Mouse (Mus musculus) spleen, postnatal 4 days (tissue): ENCODE measurements around the gene Dgcr6.
"Not testable (repeated sequence)": the region's sequence is repeated elsewhere in the genome, so short reads cannot be mapped to it uniquely, and the experiment has no call there.

Experiments used
- DNase-seq, 2 experiments: peaks; one replicate each; pipeline ENCODE4 v3.0.0; 2022; ENCODE audit warnings: low spot score in 2 of 2

The Dgcr6 gene

DNA sequence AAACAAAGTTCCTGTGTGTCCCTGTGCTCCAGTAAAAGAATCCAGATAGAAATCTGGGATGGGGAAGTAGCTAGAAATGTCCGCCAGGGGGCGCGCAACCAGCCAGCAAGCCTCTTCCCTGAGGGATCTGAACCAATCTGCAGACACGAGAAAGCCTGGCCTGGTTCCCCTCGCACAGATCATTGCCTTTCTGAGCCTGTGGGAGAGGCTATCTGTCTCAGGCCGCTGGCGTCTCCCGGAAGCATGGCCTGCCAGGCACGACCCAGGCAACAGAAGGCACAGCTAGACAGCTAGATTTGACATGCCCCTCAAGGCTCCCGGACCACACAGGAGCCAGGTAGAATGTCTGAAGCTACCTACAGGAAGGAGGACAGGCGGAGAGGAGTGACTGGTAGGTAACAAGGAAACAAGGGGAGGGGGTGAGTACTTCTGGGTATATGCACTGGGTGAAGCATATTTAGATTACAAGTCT, at the start of gene Dgcr6:
Dgcr6 (plus strand) TSS at position 130 of the 472 bp plus-strand sequence.
- peak; percentile 52 to 85 for DNase-seq

DNA sequence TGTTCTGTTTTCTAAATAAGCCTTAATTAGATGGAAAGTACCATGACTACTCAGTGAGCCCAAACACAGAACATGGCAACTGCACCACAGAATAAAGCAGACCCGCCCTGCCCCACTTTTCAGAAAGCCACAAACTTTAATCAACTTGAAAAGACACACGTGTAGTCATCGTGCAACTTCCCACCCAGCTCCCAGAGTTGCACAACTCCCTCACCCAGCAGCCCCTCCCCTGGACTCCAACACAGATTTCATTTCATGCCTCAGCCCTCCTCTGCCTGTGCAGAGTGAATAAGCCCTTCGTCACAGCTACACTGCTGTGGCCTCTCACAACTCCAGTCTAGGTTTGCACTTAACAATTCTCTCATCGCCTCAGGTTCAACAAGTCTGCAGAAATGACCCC, 48.1 kb upstream of the Dgcr6 start:
- no peak for DNase-seq

DNA sequence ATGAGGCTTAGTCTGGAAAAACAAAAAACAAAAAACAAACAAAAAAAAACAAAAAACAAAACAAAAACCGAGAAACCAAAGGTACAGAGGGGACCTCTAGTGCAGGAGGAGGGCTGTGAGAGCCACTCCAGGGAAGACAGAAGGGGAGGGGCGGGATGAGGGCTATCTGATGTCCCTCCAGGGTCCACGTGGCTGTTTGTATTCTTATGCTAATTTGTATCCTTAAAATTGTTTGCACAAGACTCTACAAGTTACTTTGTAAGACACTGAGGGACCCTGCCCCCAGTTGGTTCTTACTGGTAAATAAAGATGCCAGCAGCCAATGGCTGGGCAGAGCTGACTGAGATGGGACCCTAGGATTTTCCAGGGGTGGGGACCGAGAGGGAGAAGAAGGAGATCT, 45.6 kb upstream of the Dgcr6 start:
- DNase-seq, result no peak

DNA sequence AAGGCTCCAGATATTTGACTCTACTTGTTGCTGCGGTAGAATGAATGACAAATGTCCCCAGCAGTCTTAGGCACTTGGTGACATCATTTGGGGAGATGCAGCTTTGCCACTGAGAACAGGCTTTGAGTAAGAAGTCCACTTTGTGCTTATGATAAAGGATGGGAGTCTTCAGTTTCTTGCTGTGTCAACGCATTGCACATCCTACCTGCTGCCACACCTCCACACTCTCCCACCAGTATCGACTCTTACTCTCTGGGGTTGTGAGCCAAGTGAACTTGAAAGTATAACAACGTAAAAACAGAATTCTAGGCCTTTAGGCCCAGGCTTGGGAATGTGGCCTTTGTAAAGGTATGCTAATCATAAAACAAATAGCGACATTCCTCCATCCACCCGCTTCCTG, 41.6 kb upstream of the Dgcr6 start:
- no peak for DNase-seq

DNA sequence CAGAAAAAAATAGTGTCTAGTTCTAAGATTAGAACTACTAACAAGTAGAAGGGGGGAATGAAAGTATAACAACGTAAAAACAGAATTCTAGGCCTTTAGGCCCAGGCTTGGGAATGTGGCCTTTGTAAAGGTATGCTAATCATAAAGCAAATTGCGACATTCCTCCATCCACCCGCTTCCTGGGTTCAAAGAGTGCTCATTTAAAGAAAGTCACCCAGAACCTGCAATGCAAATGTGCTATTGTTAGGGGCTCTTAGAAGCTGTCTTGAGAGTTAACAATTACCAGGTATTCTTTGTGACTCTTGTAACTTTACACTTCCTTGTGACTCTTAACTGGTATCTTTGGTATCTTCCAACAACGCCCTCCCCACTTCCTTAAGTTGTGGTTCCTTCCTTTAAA, 36.2 kb upstream of the Dgcr6 start:
- not testable (repeated sequence) for DNase-seq

DNA sequence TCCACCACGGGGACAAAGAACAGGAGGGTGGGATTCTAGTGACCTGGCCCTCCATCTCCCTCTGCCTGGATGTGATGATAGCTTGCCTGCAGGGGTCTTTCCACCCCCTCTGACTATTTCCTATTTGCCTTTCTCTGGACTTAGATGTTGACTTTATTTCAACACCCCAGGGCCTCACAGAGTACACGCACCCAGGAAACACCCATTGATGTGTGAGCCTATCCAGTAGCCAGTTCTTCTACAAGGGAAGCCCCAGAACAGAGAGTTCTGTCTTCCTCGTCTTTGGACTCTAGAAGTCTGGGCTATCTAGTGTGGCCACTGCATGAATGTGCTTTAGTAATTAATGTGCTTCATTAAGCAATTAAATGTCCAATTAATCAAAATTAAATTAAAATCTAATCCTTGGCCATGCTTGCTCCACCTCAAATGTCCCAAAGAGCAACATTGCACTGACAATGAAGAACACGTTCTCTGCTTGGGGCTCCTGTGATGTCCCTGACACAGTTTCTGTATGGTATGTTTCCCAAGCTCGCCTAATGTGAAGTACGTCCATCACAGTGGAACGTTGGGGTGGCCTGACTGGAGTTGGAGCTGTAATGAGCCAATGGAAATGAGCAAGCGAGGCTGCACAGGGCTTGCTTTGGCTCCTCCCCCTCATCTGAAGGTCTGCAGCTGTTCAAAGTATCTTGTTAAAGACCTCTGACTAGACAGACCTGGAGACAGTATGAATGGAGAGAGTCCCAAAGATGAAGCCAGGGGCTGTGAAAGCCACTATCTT, 29.7 kb upstream of the Dgcr6 start:
- DNase-seq, result no peak

DNA sequence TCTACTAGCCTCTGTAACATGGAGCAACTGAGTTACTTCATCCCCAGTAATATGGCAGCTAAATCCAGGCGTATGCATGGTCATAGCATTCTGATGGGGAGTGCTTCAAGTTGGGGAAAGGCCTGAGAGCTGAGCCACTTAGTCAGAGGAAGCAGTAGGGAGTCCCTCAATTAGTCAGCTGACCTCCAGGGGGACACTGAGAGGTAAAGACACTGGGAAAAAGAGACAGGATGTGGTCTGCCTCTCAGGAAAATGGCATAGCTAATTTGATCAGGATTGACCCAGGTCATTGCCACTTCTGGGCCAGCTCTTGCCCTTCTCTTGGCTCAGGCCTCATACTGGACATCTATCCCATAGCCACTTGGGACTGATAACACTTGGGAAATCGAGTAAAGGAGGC, 25.3 kb upstream of the Dgcr6 start:
- DNase-seq, result no peak

DNA sequence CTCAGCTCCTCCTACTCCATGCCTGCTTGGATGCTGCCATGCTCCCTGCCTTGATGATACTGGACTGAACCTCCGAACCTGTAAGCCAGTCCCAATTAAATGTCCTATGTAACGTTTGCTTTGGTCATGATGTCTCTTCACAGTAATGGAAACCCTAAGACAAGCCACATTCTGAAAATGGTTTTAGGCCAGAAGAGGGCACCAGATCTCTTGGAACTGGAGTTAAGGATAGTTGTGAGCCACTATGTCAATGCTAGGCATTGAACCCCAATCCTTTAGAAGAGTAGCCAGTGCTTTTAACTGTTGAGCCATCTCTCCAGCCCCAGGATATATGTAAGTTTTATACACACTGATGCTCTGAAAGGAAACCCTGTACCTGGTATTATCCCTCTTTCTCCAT, 20.9 kb upstream of the Dgcr6 start:
- no peak for DNase-seq

DNA sequence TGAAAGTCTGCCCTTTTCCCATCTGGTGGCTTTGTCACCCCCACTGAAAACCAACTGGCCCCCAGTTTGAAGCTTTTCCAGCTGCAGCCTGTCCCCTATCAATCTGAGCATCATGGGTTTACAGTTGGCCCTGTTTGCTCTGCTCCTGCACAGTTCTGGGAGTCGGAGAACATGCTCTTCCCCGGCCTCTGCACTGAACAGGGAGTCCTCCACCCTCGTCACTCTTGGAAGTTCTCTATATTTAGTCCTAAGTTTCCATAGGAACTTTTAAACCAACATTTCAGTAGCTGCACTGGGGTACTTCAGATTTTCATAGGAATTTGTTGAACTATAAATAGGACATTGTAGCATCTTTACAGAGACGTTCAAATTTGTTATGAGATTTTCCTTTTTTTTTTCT, 19.4 kb upstream of the Dgcr6 start:
- DNase-seq, result no peak

DNA sequence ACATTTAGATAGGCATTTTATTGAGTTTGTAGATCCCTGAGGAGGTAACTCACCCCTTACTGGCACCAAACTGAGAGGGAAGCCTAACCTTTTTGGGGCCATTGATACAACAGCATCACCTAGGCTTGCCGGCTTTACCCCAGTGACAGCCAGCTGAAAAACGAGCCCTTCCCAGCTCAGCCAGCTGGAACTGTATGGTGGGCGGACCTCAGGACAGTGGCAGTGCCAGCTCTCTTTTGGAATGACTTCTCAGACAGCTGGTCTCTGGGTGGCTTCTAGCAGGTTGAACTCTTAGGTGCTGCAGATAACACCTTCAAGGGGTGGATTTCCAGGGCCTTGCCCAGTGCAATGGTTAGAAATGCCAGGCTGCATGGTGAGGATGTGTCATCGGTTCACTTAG, 18.4 kb upstream of the Dgcr6 start:
- DNase-seq, result no peak

DNA sequence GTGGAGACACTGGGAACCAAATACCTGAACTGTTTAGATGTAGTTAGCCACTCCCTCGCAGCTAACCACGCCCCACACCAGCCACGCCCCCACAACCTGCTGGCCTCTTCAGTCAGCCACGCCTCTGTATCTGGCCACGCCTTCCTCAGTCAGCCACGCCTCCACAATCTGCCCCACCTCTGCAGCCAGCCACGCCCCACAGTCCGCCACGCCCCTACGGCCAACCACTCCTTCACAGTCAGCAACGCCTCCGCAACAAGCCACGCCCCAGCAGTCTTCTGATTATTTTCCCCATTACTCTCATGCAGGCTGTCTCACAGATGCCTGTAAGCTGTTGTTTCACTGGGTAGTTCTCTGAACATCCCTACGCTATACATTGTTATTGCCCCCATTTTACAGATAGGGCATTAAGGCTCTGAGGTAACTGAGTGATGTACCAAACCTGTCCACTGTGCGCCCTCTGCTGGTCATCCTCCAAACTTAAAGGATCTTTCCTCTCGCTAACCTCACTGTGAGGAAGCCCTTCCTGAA, 16.2 kb upstream of the Dgcr6 start:
- DNase-seq, result peak; percentile 84 to 89

DNA sequence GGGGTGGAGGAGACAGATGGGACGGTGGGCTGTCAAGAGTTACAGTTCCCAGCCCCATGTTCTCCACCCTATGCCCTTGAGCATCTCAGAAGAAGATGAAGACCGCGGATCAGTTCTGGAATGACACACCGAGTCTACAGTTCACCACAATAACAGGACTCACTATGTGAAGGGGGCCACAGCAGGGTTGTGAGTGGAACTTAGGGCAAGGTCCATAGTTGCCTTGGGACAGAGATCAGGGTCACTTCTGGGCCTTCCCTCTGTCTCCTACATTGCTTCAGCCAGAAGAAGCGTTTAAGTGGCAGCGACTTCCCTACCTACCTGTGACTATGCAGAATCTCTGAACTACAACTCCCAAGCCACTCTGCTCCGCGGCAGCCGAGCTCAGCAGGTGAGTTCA, 15.6 kb upstream of the Dgcr6 start:
- no peak for DNase-seq

DNA sequence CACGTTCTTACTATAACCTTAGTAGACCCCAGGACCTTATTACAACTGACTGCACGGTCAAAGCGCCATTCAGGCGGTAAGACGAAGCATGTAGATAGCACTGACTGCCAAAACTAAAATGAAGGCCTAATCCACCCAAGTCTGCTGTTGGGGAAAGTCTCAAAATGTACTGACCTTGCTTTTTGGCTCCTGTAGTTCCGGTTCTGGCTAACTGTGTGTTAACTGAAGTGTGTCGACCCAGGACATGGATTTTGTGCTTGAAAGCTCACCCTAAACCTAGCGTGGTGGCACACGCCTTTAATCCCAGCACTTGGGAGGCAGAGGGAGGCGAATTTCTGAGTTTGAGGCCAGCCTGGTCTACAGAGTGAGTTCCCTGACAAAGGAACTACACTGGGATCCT, 7.7 kb upstream of the Dgcr6 start:
- no peak for DNase-seq

DNA sequence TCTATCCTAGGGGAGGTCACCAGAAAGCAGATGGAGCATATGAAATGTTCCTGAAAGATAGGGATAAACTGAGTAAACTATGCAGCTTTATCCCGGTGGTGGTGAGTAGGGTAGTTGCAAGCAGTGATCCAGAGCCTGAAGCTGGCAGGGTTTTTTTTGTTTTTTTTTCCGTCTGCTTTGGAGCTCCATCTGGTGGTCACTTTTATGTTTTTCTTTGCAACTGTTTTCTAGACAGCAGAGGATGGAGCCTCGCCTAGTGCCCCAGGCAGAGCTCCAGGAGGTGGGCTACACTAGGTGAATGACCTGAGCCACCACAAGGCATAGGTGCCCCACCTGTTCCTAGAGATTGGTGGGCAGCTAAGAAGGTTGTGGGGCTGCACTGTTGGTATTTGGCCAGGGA, 5.0 kb upstream of the Dgcr6 start:
- DNase-seq, result peak in 1 of 2 experiments; percentile 68

DNA sequence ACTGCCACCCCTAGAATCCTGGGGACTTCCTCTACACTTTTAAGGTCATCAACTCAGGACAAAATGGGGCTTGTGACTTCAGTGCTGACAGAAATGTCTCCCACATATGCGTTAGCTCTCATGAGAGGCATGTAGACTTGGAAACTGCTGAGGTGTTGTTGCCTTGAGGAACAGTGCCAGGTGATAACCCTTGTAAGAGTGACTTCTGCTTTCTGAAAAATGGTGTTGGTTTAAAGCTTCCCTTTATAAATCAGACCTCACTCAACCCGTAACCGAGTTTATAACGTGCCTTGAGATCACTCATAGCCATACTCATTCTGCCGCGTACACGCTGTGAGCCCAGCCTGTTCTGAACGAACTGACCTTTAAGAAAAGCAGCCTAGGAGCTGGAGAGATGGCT, 4.6 kb upstream of the Dgcr6 start:
- DNase-seq, result no peak

DNA sequence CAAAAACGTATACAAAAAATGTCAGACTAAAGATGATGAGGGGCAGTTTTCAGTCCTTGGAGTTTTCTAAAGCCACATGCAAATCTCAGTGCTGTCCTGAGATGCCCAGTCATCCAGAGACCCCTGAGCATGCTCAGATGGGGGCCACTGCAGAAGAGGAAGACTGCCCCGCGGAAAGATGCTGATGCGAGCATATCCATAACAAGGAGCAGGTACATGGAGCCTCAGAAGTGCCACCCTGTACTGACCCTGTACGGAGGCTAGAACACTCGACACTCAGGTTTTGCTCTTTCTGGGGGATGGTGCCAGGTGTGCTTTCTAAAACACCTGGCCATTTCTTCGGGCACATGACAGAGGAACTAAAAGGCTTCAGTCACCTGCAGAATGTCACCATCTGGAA, 338 bp upstream of the Dgcr6 start:
- DNase-seq, result no peak

DNA sequence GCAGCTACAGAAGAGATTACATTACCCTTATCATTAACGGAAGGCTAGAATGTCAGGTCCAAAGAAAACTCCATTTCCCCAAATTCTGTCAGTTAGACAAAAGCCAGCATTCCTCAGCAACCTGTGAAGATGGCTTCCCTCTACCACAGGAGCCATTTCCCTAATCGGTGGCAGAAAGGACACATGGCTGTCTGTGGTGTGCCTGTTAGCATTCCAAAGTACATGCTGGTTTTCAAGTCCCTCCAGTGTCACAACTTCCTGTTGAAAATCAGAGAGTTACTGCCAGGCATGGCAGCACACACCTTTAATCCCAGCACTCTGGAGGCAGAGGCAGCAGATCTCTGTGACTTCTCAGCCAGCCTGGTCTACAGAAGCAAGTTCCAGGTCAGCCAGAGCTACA, 3.6 kb downstream of the Dgcr6 start:
- no peak for DNase-seq

DNA sequence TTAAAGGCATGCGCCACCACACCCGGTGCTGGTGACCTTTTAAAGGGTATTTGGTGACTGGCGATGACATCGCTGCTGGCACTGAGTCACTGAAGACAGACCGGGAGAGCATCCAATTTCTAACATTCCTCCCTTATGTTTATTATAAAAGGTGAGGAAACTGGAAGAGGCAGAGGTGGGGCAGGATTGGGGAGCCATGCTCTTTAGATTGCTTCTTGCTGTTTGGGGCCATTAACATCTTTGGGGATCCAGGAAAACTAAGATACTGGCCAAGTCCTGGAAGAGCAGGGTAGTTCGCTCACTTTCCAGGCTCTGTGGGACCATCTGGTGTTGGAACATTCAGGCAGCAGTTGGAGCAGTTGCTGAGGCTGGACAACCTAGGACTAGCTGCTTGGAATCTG, 5.7 kb downstream of the Dgcr6 start:
- DNase-seq, result no peak

DNA sequence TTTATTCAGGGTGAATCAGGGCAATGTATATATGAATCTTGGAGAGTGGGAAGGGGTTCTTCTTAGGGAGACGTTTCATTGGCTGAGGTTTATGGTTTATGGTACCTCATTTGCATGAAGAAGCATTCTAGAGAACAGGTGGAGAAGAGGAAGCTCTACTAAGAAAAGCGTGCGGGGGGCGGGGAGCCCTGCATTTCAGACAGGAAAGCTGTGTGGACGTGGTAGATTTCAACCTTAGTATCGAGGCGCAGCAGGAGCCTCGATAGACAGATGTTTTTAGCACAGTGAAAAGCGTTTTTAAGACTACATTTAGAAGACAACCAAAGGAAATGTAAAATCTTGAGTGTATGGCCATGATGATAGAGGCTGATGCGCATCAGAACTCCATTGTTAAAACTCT, 6.6 kb downstream of the Dgcr6 start:
- DNase-seq, result no peak

DNA sequence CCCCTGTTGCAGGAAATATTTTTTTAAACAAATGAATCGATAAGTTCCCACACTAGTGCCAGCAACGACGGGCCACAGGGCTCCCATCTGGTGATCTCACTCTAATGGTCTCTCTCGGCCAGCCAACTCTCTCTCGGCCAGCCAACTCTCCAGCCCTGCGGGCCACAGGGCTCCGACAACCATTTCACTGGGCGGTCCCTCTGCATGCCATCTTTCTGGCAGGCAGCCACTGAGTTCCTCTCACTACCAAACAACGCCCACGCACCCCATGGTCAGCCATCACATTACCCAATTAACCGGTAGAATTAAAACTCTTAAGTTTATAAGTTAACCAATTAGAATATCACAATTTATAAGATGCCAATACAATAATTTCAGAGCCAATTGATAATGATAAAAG, 8.5 kb downstream of the Dgcr6 start:
- DNase-seq, result no peak

DNA sequence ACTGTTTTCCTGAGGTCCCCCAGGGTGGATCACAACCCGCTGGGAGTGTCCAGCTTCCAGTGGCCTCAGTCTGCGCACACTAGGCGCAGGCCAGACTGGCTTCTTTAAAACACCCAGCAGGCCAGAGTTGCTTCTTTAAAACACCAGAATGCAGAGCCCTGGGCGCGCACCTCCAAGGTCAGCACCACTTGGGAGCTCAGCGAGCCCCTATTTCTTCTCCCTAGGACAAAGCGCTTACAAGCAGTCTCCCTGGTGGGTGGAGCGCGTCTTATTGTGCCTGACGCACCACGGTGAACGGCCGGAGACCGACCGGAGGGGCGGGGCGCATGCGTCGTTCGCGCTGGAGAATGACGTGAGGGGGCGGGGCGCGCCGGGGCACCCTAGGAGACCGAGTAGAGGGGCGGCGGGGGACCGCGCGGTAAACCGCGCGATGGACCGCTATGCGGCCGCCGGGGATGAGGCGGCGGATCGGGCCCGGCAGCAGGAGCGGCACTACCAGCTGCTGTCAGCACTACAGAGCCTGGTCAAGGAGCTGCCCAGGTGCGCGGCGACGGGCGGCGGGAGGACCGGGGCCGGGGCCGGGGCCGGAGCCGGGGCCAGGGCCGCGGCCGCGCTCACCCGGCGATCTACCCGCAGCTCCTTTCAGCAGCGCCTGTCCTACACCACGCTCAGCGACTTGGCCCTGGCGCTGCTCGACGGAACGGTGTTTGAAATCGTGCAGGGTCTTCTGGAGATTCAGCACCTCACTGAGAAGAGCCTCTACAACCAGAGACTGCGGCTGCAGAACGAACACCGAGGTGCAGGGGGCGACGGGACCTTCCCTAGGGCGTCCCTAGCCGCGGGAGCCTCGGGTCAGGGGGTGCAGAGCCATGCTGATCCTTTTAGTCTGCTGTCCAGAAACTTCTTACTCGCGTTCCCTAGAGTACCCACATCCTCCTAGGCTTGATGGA, 13.7 kb downstream of the Dgcr6 start:
- peak; percentile 86 to 94 for DNase-seq

DNA sequence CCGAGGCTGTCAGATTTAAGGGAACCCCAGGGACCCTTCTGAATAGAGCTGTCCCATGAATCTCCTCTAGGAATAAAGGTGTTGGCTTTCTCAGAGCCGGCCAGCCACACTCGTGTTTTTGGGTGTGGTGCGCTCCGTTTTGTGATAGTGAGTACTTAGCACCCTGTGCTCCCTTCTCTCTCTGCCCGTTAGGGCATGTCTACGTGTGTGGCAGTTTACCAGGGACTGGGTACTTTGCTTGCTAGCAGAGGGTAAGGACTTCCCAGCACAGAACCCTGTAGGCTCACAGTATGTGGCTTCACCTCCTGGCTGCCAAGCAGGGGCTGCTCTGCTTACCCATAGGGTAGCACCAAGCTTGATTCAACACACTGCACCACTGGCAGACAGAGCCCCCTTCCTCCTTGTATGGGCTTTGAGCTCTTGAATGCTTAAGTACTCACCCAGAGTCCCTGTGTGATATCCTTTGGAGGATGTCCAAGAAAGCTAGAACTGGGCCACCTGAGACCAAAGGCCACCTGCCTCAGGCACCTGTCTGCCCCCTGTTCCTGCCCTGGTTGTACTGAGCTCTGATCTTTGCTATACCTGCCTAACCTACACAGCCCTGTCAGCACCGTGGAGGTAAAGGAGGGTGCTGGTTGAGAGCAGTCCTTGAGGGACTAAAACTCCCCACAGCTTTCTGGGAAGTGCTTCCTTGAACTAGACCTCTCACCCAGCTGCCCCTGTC, 16.2 kb downstream of the Dgcr6 start:
- peak in 1 of 2 experiments; percentile 56 for DNase-seq
